Mouse (Mus musculus): ENCODE data around the gene Rph3a. TPM values are rescaled to one million over a fixed set of nuclear protein-coding genes. Genes with fewer than 3 reads are reported as not detected.

Gene Rph3a
- total and polyA plus RNA-seq, 2 experiments from 2014 or later, result 36.4 to 44.1 TPM

DNA sequence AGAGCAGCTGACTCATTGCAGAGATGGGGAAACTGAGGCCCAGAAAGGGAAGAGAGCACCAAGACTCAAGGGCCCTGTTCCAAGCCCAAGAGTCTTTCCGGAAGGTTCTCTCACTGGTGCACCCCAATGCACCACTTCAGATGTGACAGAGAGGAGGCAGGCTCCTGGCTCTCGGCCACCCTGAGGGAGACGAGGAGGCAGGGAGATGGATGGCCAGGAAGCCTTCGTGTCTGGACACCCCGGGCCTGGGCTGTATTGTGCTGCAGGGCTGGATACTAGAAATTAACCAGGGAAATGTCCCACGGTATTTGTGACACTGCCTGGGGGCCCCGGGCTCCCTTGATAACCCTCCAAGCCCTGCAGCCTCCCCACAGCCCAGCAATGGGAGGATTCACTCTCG lies 2.8 kb downstream of the Rph3a start:
- Histone ChIP-seq H3K9me3 (ENCODE audit: low read length) (no peaks in the 10 kb centered on the region), H3K27me3 (ENCODE audit: insufficient read depth, low read length) (no peaks in the 10 kb centered on the region), H3K4me2 (ENCODE audit: low read depth) (peak overlapping the region; percentile 57), H3K4me3 (ENCODE audit: low read depth, low read length) (0 out of 2 replicates have a peak overlapping the region, but pooled peaks have one; percentile 0), H3K9ac (no peak overlapping the region), H3K4me1 (ENCODE audit: insufficient read depth) (peaks cover 21% of the 10 kb centered on the region; the same call in 1 of the 2 replicates), H3K27ac (ENCODE audit: low read depth, low read length) (no peak overlapping the region), H3K36me3 (ENCODE audit: insufficient read depth) (no peaks in the 10 kb centered on the region)
- DNase-seq, result no peak
- no peak for ATAC-seq
- TF ChIP-seq CTCF (IDR thresholded peaks at IDR 0.05; ENCODE audit: low read depth), result no peak
- 77% methylated on average over 8 of the region's 8 CpGs for WGBS

- 45% methylated on average over 3 of the region's 4 CpGs for WGBS
- H3K27me3 ChIP-seq (ENCODE audit: insufficient read depth, low read length), result no peaks in the 10 kb centered on the region
- DNase-seq, result no peak
- no peak overlapping the region for H3K4me3 ChIP-seq (ENCODE audit: low read depth, low read length)
- H3K36me3 ChIP-seq (ENCODE audit: insufficient read depth), result no peaks in the 10 kb centered on the region
- no peak overlapping the region for H3K9ac ChIP-seq
- no peak overlapping the region for H3K27ac ChIP-seq (ENCODE audit: low read depth, low read length)
- H3K4me2 ChIP-seq (ENCODE audit: low read depth), result 0 out of 2 replicates have a peak overlapping the region, but pooled peaks have one; percentile 57
- H3K4me1 ChIP-seq (ENCODE audit: insufficient read depth), result peaks cover 21% of the 10 kb centered on the region; the same call in 1 of the 2 replicates
- TF ChIP-seq CTCF (IDR thresholded peaks at IDR 0.05; ENCODE audit: low read depth), result no peak
- no peak for ATAC-seq
- H3K9me3 ChIP-seq (ENCODE audit: low read length), result no peaks in the 10 kb centered on the region
These were observed 3.7 kb downstream of the Rph3a start for GRCm38 (mm10) chr5:121006176-121006575.

DNA sequence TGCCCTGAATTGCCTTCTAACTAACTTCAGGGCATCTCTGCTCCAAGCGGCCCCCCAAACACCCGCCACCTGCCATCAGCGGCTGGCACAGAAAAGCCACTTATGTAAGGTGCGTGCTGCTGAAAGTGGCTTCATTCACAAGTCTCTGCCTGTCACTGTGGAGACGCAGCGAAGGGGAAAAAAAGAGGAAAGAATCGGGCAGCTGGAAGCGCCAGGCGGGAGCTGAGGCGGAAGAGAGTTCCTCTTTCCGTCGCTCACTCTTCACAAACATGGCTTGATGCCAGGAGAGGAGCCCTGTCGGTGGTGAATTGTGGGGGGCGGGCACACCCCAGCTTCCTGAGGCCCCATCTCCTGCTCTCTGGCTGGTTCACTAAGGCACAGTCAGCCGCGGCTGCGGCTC lies 6.1 kb downstream of the Rph3a start:
- peak overlapping the region; percentile 40; the same call in 1 of the 2 replicates for H3K27ac ChIP-seq (ENCODE audit: low read depth, low read length)

DNA sequence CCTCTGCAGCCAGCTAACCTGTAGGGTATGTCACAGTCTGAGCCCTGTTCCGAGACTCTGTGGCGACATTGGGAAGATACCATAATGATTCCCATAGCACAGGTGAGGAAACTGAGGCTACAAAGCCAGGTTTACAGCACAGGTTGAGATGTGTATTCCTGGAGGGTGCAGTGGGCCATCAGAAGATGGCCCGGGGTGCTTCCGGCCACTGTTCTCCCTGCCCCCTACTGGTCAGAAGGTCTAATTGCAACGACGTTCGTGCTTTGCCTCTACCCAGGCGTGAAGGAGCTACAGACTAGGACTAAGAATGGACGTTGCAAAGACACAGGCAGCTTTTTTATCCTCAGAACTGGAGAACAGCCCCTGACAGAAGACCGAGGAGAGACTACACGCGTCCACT lies 10.3 kb downstream of the Rph3a start:
- Histone ChIP-seq H3K9me3 (ENCODE audit: low read length) (no peaks in the 10 kb centered on the region), H3K9ac (no peak overlapping the region), H3K36me3 (ENCODE audit: insufficient read depth) (no peaks in the 10 kb centered on the region), H3K4me3 (ENCODE audit: low read depth, low read length) (no peak overlapping the region), H3K27ac (ENCODE audit: low read depth, low read length) (no peak overlapping the region), H3K4me1 (ENCODE audit: insufficient read depth) (peaks cover 7% of the 10 kb centered on the region; the same call in 1 of the 2 replicates), H3K4me2 (ENCODE audit: low read depth) (no peak overlapping the region), H3K27me3 (ENCODE audit: insufficient read depth, low read length) (no peaks in the 10 kb centered on the region)
- no peak for DNase-seq
- no peak for ATAC-seq
- TF ChIP-seq CTCF (IDR thresholded peaks at IDR 0.05; ENCODE audit: low read depth), result peak; percentile 53
- WGBS, result 35% methylated on average over 12 of the region's 12 CpGs

More for the DNA sequence above, 6.1 kb downstream of the Rph3a start:
- no peaks in the 10 kb centered on the region for H3K36me3 ChIP-seq (ENCODE audit: insufficient read depth)
- peaks cover 18% of the 10 kb centered on the region; the same call in 1 of the 2 replicates for H3K4me1 ChIP-seq (ENCODE audit: insufficient read depth)
- H3K4me3 ChIP-seq (ENCODE audit: low read depth, low read length), result peak overlapping the region; percentile 13
- no peak for TF ChIP-seq CTCF (IDR thresholded peaks at IDR 0.05; ENCODE audit: low read depth)
- H3K4me2 ChIP-seq (ENCODE audit: low read depth), result peak overlapping the region; percentile 42
- ATAC-seq (peak; percentile 58), DNase-seq (peak; percentile 67)
- no peaks in the 10 kb centered on the region for H3K27me3 ChIP-seq (ENCODE audit: insufficient read depth, low read length)
- no peaks in the 10 kb centered on the region for H3K9me3 ChIP-seq (ENCODE audit: low read length)
- WGBS, result 4% methylated on average over 17 of the region's 17 CpGs
- peak overlapping the region; percentile 40; the same call in 1 of the 2 replicates for H3K9ac ChIP-seq

DNA sequence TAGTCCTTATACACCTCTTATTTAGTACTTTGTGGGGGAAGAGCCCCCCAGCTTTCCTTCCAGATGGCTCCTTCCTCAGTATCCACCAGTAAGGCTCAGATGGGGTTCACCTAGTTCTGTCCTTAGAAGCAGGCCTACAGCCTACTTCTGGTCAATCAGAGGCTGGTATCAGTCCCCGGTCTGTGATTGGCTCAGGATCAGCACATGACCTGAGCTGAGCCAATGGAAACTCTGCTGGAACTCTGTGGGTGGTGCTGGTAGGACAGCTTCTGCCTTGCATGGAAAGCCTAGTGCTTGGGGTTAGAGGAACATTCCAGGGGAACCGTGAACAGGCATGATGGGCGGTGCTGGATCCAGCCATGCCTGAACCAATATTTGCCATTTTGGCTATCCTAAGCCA lies 21.5 kb downstream of the Rph3a start:
- TF ChIP-seq CTCF (IDR thresholded peaks at IDR 0.05; ENCODE audit: low read depth), result no peak
- Histone ChIP-seq H3K27me3 (ENCODE audit: insufficient read depth, low read length) (no peaks in the 10 kb centered on the region), H3K9ac (no peak overlapping the region), H3K27ac (ENCODE audit: low read depth, low read length) (no peak overlapping the region), H3K4me1 (ENCODE audit: insufficient read depth) (no peaks in the 10 kb centered on the region), H3K36me3 (ENCODE audit: insufficient read depth) (no peaks in the 10 kb centered on the region), H3K9me3 (ENCODE audit: low read length) (no peaks in the 10 kb centered on the region), H3K4me2 (ENCODE audit: low read depth) (no peak overlapping the region), H3K4me3 (ENCODE audit: low read depth, low read length) (no peak overlapping the region)
- no peak for DNase-seq
- ATAC-seq, result no peak
- 82% methylated on average over 3 of the region's 3 CpGs for WGBS

GRCm38 (mm10) chr5:120983029-120983428 lies 26.9 kb downstream of the Rph3a start:
- TF ChIP-seq CTCF (IDR thresholded peaks at IDR 0.05; ENCODE audit: low read depth), result peak; percentile 52
- no peak for DNase-seq
- Histone ChIP-seq H3K4me3 (ENCODE audit: low read depth, low read length) (no peak overlapping the region), H3K36me3 (ENCODE audit: insufficient read depth) (no peaks in the 10 kb centered on the region), H3K9ac (no peak overlapping the region), H3K4me2 (ENCODE audit: low read depth) (no peak overlapping the region), H3K27ac (ENCODE audit: low read depth, low read length) (no peak overlapping the region), H3K4me1 (ENCODE audit: insufficient read depth) (no peaks in the 10 kb centered on the region), H3K27me3 (ENCODE audit: insufficient read depth, low read length) (no peaks in the 10 kb centered on the region), H3K9me3 (ENCODE audit: low read length) (no peaks in the 10 kb centered on the region)
- no peak for ATAC-seq
- WGBS, result 90% methylated on average over 1 of the region's 1 CpGs

GRCm38 (mm10) chr5:120981211-120981610 lies 28.7 kb downstream of the Rph3a start:
- H3K4me1 ChIP-seq (ENCODE audit: insufficient read depth), result no peaks in the 10 kb centered on the region
- TF ChIP-seq CTCF (IDR thresholded peaks at IDR 0.05; ENCODE audit: low read depth), result no peak
- no peaks in the 10 kb centered on the region for H3K9me3 ChIP-seq (ENCODE audit: low read length)
- no peak overlapping the region for H3K4me2 ChIP-seq (ENCODE audit: low read depth)
- no peaks in the 10 kb centered on the region for H3K27me3 ChIP-seq (ENCODE audit: insufficient read depth, low read length)
- no peak overlapping the region for H3K27ac ChIP-seq (ENCODE audit: low read depth, low read length)
- no peak for ATAC-seq
- 0 out of 2 replicates have a peak, but pooled peaks cover 3% of the 10 kb centered on the region for H3K36me3 ChIP-seq (ENCODE audit: insufficient read depth)
- no peak overlapping the region for H3K9ac ChIP-seq
- H3K4me3 ChIP-seq (ENCODE audit: low read depth, low read length), result no peak overlapping the region
- WGBS, result 93% methylated on average over 11 of the region's 11 CpGs
- DNase-seq, result no peak

Measured in forebrain, postnatal 0 days (tissue).